Mouse (Mus musculus) forebrain, postnatal 0 days (tissue): ENCODE results near the gene Fbxo11. TPM values are rescaled to one million over a fixed set of nuclear protein-coding genes. Genes with fewer than 3 reads are reported as not detected.
A peak's percentile ranks its signal among the peaks of the same experiment; 100 is the strongest.

Source experiments
- ATAC-seq: fragments of 200-750 bp; cut with Nextera tagmentation; 2 replicates; pipeline ENCODE4 v1.8.0; 2017; ENCODE audit warnings: mild to moderate bottlenecking, moderate library complexity
- DNase-seq: peaks from one replicate; pipeline ENCODE4 v3.0.0-alpha.2; 2015
- H3K27ac ChIP-seq: fragments of 300-500 bp; sonication (generic); 2 replicates; pipeline ENCODE4 v1.5.1; 2014; ENCODE audit warnings: low read depth, mild to moderate bottlenecking, antibody characterized with exemption, low read length, moderate library complexity, mixed read lengths
- H3K27me3 ChIP-seq: fragments of 300-500 bp; sonication (generic); 2 replicates; pipeline ENCODE4 v1.6.1; 2014; ENCODE audit warnings: mild to moderate bottlenecking, low read length, mixed read lengths; ENCODE audit not compliant: insufficient read depth
- H3K36me3 ChIP-seq: fragments of 300-500 bp; sonication (generic); 2 replicates; pipeline ENCODE4 v1.6.1; 2014; ENCODE audit warnings: mild to moderate bottlenecking, moderate library complexity; ENCODE audit not compliant: insufficient read depth
- H3K4me1 ChIP-seq: fragments of 300-500 bp; sonication (generic); 2 replicates; pipeline ENCODE4 v1.6.1; 2014; ENCODE audit warnings: antibody characterized with exemption; ENCODE audit not compliant: insufficient read depth
- H3K4me2 ChIP-seq: fragments of 300-500 bp; sonication (generic); 2 replicates; pipeline ENCODE4 v1.6.1; 2014; ENCODE audit warnings: low read depth, mild to moderate bottlenecking, moderate library complexity
- H3K4me3 ChIP-seq: fragments of 300-500 bp; sonication (generic); 2 replicates; pipeline ENCODE4 v1.5.1; 2014; ENCODE audit warnings: low read depth, low read length, mixed read lengths
- H3K9ac ChIP-seq: fragments of 300-500 bp; sonication (generic); 2 replicates; pipeline ENCODE4 v1.6.1; 2014; ENCODE audit warnings: mild to moderate bottlenecking
- H3K9me3 ChIP-seq: fragments of 300-500 bp; sonication (generic); 2 replicates; pipeline ENCODE4 v1.6.1; 2016; ENCODE audit warnings: low read length
- CTCF ChIP-seq: sonication (generic); IDR thresholded peaks from 2 replicates; pipeline ENCODE4 v1.5.1; 2016; ENCODE audit warnings: antibody characterized with exemption, control low read depth, low read depth
- WGBS: fragments of 180-500 bp; shearing (Covaris S2); extraction: QIAGEN DNeasy Blood & Tissue Kit; methylation state at CpG from one replicate; pipeline ENCODE4 v1.1.7; 2014; 5-methylcytosine and 5-hydroxymethylcytosine counted together
- polyA plus RNA-seq: library from polyadenylated mRNA; unstranded; fragments of >200 nt; fragmentation: Nextera tagmentation; extraction: Ambion mirVana; gene quantifications from 2 replicates; pipeline ENCODE4 v1.2.1, GENCODE M21; 2015
- total RNA-seq: library from RNA; depleted of rRNA; stranded (reverse); fragments of >200 nt; gene quantifications from 2 replicates; pipeline ENCODE4 v1.2.3, GENCODE M21; 2014; rRNA removed

Fbxo11 gene
- total and polyA plus RNA-seq, 2 experiments from 2014 or later, result 24.9 to 72.8 TPM

DNA sequence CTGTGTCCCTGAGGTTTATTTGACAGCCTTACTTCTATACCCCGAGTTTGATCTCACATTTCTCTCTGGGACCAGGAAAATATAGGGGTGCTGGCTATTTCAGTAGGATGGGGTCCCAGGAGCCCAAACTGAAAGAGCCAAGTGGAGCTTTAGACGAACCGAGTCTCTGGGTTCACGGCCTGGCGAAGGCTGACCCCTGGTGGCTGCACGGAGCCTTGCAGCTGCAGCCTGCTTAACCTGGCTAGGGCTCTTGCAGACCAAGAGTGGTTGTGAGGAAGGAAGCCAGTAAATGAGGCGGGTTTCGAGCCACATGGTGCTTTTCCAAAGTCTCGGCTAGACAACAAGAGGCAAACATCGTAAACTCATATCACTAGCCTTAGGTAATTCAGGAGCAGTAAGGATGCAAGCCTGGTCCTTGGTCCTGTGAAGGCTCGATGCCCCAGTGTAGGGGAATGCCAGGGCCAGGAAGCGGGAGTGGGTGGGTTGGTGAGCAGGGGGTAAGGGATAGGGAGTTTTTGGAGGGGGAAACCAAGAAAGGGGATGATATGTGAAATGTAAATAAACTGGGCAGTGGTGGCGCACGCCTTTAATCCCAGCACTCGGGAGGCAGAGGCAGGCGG lies 116.0 kb downstream of the Fbxo11 start:
- Histone ChIP-seq H3K27me3 (no peaks in the 10 kb centered on the region), H3K9ac (no peak overlapping the region), H3K4me3 (no peak overlapping the region), H3K36me3 (no peaks in the 10 kb centered on the region), H3K9me3 (no peaks in the 10 kb centered on the region), H3K4me2 (no peak overlapping the region), H3K4me1 (no peaks in the 10 kb centered on the region), H3K27ac (no peak overlapping the region)
- DNase-seq, result peak; percentile 89
- ATAC-seq, result peak; percentile 83
- WGBS, result 46% methylated on average over 16 of the region's 16 CpGs
- TF ChIP-seq CTCF, result peak; percentile 99

Other genes starting within 250 kb of the Fbxo11 start
- not detected in 2 replicates for gene Rpl36-ps4, start 144.3 kb downstream of the Fbxo11 start, total RNA-seq
- not detected in 2 replicates for gene Rpl36-ps4, start 144.3 kb downstream of the Fbxo11 start, polyA plus RNA-seq
- 23.0 and 29.3 TPM in 2 replicates for gene Msh6, start 90.2 kb downstream of the Fbxo11 start, total RNA-seq
- 15.4 and 18.4 TPM in 2 replicates for gene Msh6, start 90.2 kb downstream of the Fbxo11 start, polyA plus RNA-seq